In the genomic region with DNA sequence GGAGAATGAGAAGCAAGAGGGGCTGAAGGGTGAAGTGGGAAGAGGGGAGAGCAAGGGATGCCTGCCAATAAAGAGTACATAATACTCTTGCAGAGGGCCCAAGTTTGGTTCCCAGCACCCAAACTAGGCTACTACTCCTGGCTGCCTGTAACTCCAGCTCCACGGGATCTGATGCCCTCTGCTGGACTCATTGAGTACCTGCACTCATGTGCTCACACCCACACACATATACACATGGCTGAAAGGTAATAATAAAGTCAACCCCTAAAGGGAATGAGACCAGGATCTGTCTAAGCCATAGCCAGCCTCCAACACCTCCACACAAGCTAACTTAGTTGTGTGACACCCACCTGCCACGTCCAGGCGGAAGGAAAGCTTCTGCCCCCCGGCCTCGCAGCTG, we compare ENCODE assay signal across 21 mouse cellular contexts. TPM values are rescaled to one million over a fixed set of nuclear protein-coding genes. Genes with fewer than 3 reads are reported as not detected.
A peak's percentile ranks its signal among the peaks of the same experiment; 100 is the strongest.
DNase-seq lines count a peak whose midpoint lies in the region; TF ChIP-seq lines count a peak whose summit lies in the region.
"Had no signal": no experiment of that assay in that cellular context is flagged by ENCODE, and none has a peak within 500 bp of the region (broad histone marks: within the 10 kb centered on the region; RNA-seq: fewer than 3 reads in every experiment).

No protein-coding gene starts in this region.

- no peaks in the 10 kb centered on the region for H3K4me1 ChIP-seq in heart, adult 2 months (ENCODE audit: control insufficient read depth, insufficient read depth, low read length)
- H3K4me1 ChIP-seq in testis, adult 2 months (ENCODE audit: control insufficient read depth, insufficient read depth, low read length), result no peaks in the 10 kb centered on the region
- H3K4me1 ChIP-seq: embryonic facial prominence, embryonic 10.5 days; forebrain, embryonic 13.5 days; heart, embryonic 10.5 days; hindbrain, embryonic 13.5 days had no signal

- H3K4me3 ChIP-seq in heart, adult 2 months, result no peak overlapping the region
- H3K4me3 ChIP-seq in testis, adult 2 months (ENCODE audit: control insufficient read depth, low read depth, low read length), result no peak overlapping the region
- H3K4me3 ChIP-seq: embryonic facial prominence, embryonic 10.5 days; forebrain, embryonic 13.5 days; heart, embryonic 10.5 days; hindbrain, embryonic 13.5 days had no signal

- no peak overlapping the region for H3K27ac ChIP-seq in heart, adult 2 months
- H3K27ac ChIP-seq in testis, adult 2 months (ENCODE audit: control insufficient read depth, insufficient read depth, low read depth, low read length), result no peak overlapping the region
- H3K27ac ChIP-seq: embryonic facial prominence, embryonic 10.5 days; forebrain, embryonic 13.5 days; heart, embryonic 10.5 days; hindbrain, embryonic 13.5 days; hindbrain, postnatal 0 days had no signal

- TF ChIP-seq CTCF in heart, adult 2 months (IDR thresholded peaks at IDR 0.05), result peak; percentile 21; the same call in 1 of the 2 replicates
- TF ChIP-seq CTCF in testis, adult 2 months (IDR thresholded peaks at IDR 0.05; ENCODE audit: control insufficient read depth, insufficient read depth, insufficient replicate concordance, low read depth, low read length), result peak; percentile 32; the same call in 1 of the 2 replicates

- no peaks in the 10 kb centered on the region for H3K27me3 ChIP-seq in heart, adult 2 months (ENCODE audit: control insufficient read depth, insufficient read depth, low read length)
- no peaks in the 10 kb centered on the region for H3K27me3 ChIP-seq in testis, adult 2 months (ENCODE audit: control insufficient read depth, insufficient read depth, low read length)
- H3K27me3 ChIP-seq: forebrain, embryonic 13.5 days; hindbrain, embryonic 13.5 days; Patski had no signal

- TF ChIP-seq EP300 in heart, adult 2 months (IDR thresholded peaks at IDR 0.05; ENCODE audit: insufficient read depth, low read depth, low read length), result no peak

- intact Hi-C loops in heart, adult 2 months (cut with DNase I), result no loop called here
- intact Hi-C loops in heart, postnatal 10 days (cut with DNase I), result no loop called here

- DNase-seq in heart, adult 2 months, result no peak
- no peak for DNase-seq in heart, postnatal 10 days
- no peak for DNase-seq in testis, postnatal 14 days (ENCODE audit: low spot score)
- peak; percentile 61 for DNase-seq in R1 (ENCODE audit: low read depth, low spot score)
- DNase-seq in adrenal gland, postnatal 25 days, result no peak
- no peak for DNase-seq in thymus, postnatal 25 days
- DNase-seq: adrenal gland, postnatal 14 days; cerebellum, adult 18-20 months; cerebellum, adult 9-11 months; cerebellum, postnatal 36 days; forebrain, postnatal 0 days; gastrocnemius, postnatal 25 days; heart, adult 11 months; heart, postnatal 14 days had no signal

- H3K79me2 ChIP-seq in heart, adult 2 months (replicated peaks; ENCODE audit: control insufficient read depth, insufficient read depth, low read length), result no peaks in the 10 kb centered on the region

- no peaks in the 10 kb centered on the region for H3K36me3 ChIP-seq in heart, adult 2 months (ENCODE audit: control insufficient read depth, insufficient read depth, low read length)
- H3K36me3 ChIP-seq in testis, adult 2 months (ENCODE audit: control insufficient read depth, insufficient read depth, low read length), result no peaks in the 10 kb centered on the region
- H3K36me3 ChIP-seq: embryonic facial prominence, embryonic 10.5 days; hindbrain, embryonic 13.5 days had no signal

- WGBS in heart, adult 2 months, result 89% methylated on average over 5 of the region's 5 CpGs

- H3K9ac ChIP-seq in heart, adult 2 months (ENCODE audit: low read depth, low read length), result no peak overlapping the region
- H3K9ac ChIP-seq: forebrain, embryonic 13.5 days; forebrain, postnatal 0 days; hindbrain, embryonic 13.5 days had no signal

- no peak for TF ChIP-seq POLR2A in heart, adult 2 months (IDR thresholded peaks at IDR 0.05; ENCODE audit: insufficient read depth, low read depth, low read length)
- TF ChIP-seq POLR2A in testis, adult 2 months (IDR thresholded peaks at IDR 0.05; ENCODE audit: control insufficient read depth, low read depth, low read length), result no peak

RNA-seq across cellular contexts. Expression of a gene that starts 30.3 kb away (rescaled TPM):
- 100 to 1,000 TPM; 667 to 894 TPM for total RNA-seq in heart, adult 2 months (2021)
- polyA plus RNA-seq in heart, adult 2 months (2012; rRNA removed), result 315 and 368 TPM in 2 replicates
- total RNA-seq in heart, postnatal 10 days (2021), result 100 to 1,000 TPM; 427 to 465 TPM
- 1.9 and 2.8 TPM in 2 replicates for polyA plus RNA-seq in testis, adult 2 months (2012; rRNA removed)
- total RNA-seq in adrenal gland, postnatal 25 days (2021), result 0.95 and 1.0 TPM in 2 replicates

RNA-seq across cellular contexts. Expression of a gene that starts 57.6 kb away (rescaled TPM):
- total RNA-seq in heart, adult 2 months (2021), result 10 to 100 TPM; 14.8 to 17.9 TPM
- polyA plus RNA-seq in heart, adult 2 months (2012; rRNA removed), result 10.6 and 11.8 TPM in 2 replicates
- 10 to 100 TPM; 14.6 to 16.8 TPM for total RNA-seq in heart, postnatal 10 days (2021)
- 9.4 and 10.3 TPM in 2 replicates for polyA plus RNA-seq in testis, adult 2 months (2012; rRNA removed)
- total RNA-seq in adrenal gland, postnatal 25 days (2021), result 17.9 and 18.1 TPM in 2 replicates

Comparison
In these comparisons a context has a peak if more than half of its experiments do, and no peak if none do; other contexts are left out.
1. RNA of a gene that starts 30.3 kb away (total RNA-seq): 667 to 894 TPM in heart, adult 2 months and 427 to 465 TPM in heart, postnatal 10 days; 0.95 to 1.0 TPM in adrenal gland, postnatal 25 days; every median in the first group is over 100 times any median in the second.